Mouse (Mus musculus) adrenal gland, postnatal 4 days (tissue): ENCODE data around the gene Fscn1. TPM values are rescaled to one million over a fixed set of nuclear protein-coding genes. Genes with fewer than 3 reads are reported as not detected.

ENCODE experiments used
- DNase-seq, 2 experiments: peaks; one replicate each; pipeline ENCODE4 v3.0.0; 2021 to 2022; ENCODE audit warnings: low spot score in 2 of 2, mixed read lengths in 2 of 2
- total RNA-seq, 2 experiments: library from RNA; stranded (reverse); gene quantifications; 2 replicates each; pipeline ENCODE4 v1.2.3; 2021

Fscn1 gene
- total RNA-seq, 2 experiments from 2014 or later: 122 to 151 TPM

- no peak for DNase-seq
These were observed 27.4 kb upstream of the Fscn1 start for GRCm38 (mm10) chr5:142932731-142933130.

- no peak for DNase-seq
These were observed 24.4 kb upstream of the Fscn1 start for GRCm38 (mm10) chr5:142935642-142936335.

GRCm38 (mm10) chr5:142936336-142936719 lies 23.8 kb upstream of the Fscn1 start:
- DNase-seq: peak; percentile 67 to 74

DNA sequence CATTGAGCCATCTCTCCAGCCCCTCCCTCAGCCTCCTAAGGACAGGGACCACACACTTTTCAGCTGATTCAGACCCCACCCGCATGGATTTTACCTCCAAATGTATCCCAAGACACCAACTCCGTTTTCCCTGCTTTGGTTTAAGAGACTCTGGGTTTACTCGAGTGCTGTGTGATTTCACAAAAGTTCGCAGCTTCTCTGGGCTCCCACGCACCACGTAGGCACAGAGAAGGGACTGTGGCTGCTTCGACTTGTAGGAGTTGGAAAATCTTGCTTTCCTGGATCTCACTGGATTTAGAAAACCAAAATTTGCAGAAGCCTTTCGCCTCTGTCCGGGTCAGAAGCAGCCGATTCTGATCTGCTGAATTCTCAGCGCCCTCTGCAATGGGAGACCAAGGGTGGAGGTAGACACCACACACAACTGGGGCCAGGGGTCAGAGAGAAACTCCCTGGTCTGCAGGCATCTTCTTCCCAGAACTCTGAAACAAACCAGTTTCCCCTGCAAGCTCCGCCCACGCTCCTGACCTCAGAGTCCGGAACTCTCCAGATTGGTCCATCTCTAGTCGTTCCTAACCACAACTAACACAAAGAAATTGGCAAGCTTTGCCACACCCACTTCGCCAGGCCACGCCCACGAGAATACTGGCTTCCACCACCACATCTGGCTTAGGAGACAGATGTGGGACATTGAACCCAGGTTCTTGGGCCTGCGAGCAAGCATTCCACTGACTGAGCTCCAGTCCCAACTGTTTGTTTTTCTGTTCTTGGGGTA lies 22.0 kb upstream of the Fscn1 start:
- DNase-seq: no peak

DNA sequence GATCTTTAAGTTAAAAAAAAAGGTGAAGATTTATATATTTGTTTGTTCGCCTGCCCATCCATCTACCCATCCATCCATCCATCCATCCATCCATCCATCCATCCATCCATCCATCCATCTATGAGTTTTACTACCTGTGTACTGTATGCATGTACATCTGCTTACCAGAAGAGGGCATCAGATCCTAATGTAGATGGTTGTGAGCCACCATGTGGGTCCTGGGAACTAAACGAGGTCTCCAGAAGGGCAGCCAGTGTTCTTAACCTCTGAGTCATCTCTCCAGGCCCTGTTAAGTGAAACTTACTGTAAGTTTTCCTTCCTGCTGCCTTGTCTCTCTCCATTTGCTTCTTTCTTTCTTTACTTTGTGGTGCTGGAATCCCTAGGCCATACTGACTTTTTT lies 19.8 kb upstream of the Fscn1 start:
- DNase-seq: no peak

- no peak for DNase-seq
These were observed 15.0 kb upstream of the Fscn1 start for GRCm38 (mm10) chr5:142944979-142945682.

- DNase-seq: no peak
These were observed 12.7 kb upstream of the Fscn1 start for GRCm38 (mm10) chr5:142947460-142947859.

DNA sequence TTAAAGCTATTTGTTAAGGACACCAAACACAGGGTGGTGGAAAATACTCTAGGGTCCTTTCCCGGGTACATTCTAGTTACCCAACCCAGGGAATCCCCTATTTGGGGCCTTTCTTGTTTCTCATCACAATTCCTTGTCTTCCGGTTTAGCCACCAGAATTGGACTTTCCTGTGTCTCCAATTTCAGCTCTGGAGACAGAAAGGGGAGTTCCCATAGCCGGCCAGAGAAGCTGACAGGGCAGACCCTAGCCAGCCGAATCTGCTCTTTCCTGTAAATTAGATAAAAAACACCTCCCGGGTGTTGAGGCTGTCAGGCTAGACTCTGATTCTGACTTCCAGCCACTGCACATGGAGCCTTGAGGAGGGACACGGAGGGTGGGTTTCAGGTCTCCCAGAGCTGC lies 10.6 kb upstream of the Fscn1 start:
- no peak for DNase-seq

DNA sequence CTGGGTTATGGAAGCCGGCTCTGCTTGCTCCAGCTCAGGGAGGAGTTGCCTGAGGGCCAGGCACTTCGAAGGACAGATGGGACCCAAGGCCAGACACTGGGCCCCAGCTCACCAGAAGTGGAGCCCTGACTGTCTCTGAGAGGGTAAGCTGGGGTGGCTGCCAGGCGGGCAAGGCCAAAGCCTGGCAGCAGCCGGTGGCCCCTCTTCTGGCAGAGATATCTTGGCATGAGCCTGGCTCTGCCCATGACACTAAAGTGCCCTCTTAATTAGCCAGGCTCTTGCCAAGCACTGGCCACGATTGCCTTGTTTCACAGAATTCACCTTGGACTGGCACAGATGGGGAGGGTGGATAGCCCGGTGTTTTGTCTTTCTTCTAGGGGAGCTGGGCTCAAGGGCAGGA lies 9.7 kb upstream of the Fscn1 start:
- no peak for DNase-seq

GRCm38 (mm10) chr5:142953641-142954040 lies 6.5 kb upstream of the Fscn1 start:
- DNase-seq: no peak

DNA sequence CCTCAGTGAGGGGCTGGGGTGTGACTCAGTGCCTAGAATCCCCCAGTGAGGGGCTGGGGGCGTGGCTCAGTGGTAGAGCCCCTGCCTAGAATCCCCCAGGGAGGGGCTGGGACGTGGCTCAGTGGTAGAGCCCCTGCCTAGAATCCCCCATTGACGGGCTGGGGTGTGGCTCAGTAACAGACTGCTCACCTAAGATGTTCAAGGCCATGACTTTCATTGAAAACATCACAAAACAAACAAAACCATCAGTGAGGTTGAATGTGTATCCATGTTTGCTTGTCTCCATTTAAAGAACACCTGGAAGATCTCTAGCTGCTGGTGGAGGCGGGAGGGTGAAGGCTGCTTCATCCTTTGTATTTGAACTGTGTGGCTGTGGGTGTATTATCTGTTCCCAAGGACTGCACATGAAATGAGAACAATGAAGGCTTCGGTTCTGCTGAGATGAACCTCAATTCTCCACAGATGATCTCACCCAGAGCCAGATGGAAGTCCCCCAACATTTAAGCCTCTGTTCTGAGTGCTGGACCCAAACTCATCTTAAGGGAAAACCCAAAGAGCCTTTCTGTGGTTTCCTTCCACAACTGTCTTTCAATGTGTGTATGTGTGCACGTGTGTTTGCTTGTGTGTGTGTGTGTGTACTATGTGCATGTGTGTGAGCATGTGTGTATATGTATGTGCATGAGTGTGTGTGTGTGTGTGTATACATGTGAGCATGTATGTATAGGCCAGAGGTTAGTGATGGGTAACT lies 3.0 kb upstream of the Fscn1 start:
- no peak for DNase-seq

DNA sequence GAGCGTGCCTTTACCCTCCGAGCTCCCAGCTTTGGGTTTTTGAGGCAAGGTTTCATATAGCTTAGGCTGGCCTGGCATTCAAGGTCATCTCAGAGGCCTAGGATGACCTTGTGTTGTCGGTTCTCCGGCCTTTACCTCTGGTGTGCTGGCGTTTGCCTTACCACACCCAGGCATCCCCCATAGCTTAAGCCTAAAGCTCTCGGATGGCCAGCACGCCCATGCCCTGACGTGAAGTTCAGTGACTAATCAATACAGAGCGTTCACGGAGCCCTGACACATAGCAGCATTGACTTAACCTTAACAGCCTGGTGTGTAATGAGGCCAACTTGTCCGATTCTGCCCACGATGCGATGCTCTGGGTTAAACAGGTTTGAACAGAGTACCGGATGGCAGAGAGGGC lies 1.7 kb upstream of the Fscn1 start:
- no peak for DNase-seq

- DNase-seq: no peak
These were observed 987 bp upstream of the Fscn1 start for GRCm38 (mm10) chr5:142959156-142959555.

GRCm38 (mm10) chr5:142960775-142961271 lies 680 bp downstream of the Fscn1 start:
- no peak for DNase-seq

DNA sequence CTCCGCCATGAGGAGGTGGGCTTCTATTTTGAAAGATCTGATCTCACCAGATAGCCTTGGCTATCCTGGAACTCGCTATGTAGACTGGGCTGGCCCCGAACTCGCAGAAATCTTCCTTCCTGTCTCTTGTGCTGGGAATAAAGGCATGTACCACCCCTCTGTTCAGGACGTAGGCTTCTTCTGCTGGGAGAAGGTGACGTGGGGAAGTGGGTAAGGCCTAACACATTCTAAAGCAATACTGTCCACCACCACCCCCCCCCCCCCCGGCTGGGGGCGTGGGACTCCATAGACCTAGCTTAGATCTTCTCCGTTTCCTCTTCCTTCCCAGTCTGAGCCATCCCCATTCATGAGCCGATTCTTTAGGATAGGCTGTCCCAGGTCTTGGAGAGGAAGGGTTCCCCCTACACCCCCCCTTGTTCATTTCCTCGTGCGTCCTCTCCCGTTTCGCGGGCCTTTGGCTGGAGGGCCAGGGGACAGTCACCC lies 1.3 kb downstream of the Fscn1 start:
- DNase-seq: no peak

- no peak for DNase-seq
These were observed 1.8 kb downstream of the Fscn1 start for GRCm38 (mm10) chr5:142961881-142962443.

GRCm38 (mm10) chr5:142962444-142962961 lies 2.4 kb downstream of the Fscn1 start:
- DNase-seq: no peak

GRCm38 (mm10) chr5:142963003-142963704 lies 3.0 kb downstream of the Fscn1 start:
- DNase-seq: no peak

DNA sequence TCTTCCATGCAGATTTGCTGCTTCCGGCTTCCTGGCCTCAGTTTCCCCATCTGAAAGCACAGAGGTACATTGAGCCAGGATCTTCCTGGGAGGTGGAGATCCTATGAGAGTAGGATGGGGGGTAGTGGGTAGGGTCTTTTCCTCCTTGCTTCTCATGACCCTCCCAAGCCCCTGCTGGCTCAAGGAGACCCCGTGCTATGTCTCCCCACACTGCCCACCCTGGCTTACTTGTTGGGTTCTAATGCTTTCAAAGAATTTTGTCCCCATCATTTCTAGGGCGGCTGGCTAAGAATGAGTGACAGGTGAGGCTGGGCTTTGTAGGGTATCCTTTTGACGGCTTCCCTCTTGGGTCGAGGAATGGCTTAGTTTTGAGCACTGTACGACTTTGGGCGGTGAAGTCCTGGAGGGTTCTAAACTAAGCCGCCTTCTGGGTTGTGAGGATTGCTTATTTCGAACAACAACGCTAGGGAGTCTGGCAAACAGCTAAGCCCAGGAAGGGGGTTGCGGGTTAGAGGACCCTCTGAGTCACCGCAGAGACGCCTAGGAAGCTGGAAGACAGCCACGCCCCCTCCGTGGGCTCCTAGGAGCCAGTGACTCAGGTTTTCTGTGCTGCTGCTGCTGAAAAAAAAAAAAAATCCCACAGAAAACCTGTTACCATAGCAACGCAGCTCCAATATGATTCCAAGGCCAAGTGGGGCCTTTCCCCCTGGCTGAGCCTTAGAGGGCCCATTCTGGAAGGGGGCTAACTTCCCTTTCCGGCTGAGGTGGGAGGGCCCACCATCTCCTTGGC lies 3.8 kb downstream of the Fscn1 start:
- DNase-seq: no peak
